Mouse (Mus musculus) brain, embryonic 14.5 days (tissue): Measurements from ENCODE around the gene Cbx7. TPM values are rescaled to one million over a fixed set of nuclear protein-coding genes. Genes with fewer than 3 reads are reported as not detected.

Experiments used
- DNase-seq: peaks from one replicate; pipeline ENCODE4 v3.0.0-alpha.2; 2011; ENCODE audit warnings: low read depth
- CTCF ChIP-seq: fragments of 200-500 bp; IDR thresholded peaks from 2 replicates; pipeline ENCODE4 v1.5.1; 2012; ENCODE audit warnings: inconsistent platforms, mild to moderate bottlenecking, moderate library complexity, borderline replicate concordance; ENCODE audit not compliant: insufficient read depth, insufficient read length; ENCODE audit errors: extremely low read depth
- POLR2A ChIP-seq: fragments of 200-500 bp; IDR thresholded peaks from 2 replicates; pipeline ENCODE4 v1.6.1; 2012; ENCODE audit warnings: mild to moderate bottlenecking, inconsistent platforms, borderline replicate concordance; ENCODE audit not compliant: poor library complexity, insufficient read depth, insufficient read length, severe bottlenecking; ENCODE audit errors: extremely low read depth
- polyA plus RNA-seq: library from polyadenylated mRNA; depleted of rRNA; stranded (reverse); fragments of >200 nt; gene quantifications from 2 replicates; pipeline ENCODE4 v1.2.3, GENCODE M21; 2012

Cbx7 gene
- polyA plus RNA-seq, 1 experiment = 10.9 TPM

DNA sequence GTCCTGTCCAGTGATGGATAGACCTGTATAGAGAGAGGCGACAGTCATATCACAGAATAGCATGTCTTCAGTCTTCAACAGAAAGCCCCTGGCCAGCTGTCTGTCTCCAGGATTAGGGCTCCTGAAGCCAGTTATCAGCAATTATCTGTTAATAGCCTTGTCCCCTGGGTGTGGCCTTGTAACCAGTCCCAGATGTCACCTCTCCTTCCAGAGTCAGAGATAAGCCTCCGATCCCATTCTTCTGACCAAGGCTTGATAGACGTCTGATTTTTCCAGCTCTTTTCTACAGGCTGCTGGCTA is 77.1 kb downstream of the Cbx7 start:
- TF ChIP-seq CTCF (no peak), POLR2A (no peak)
- DNase-seq = no peak

DNA sequence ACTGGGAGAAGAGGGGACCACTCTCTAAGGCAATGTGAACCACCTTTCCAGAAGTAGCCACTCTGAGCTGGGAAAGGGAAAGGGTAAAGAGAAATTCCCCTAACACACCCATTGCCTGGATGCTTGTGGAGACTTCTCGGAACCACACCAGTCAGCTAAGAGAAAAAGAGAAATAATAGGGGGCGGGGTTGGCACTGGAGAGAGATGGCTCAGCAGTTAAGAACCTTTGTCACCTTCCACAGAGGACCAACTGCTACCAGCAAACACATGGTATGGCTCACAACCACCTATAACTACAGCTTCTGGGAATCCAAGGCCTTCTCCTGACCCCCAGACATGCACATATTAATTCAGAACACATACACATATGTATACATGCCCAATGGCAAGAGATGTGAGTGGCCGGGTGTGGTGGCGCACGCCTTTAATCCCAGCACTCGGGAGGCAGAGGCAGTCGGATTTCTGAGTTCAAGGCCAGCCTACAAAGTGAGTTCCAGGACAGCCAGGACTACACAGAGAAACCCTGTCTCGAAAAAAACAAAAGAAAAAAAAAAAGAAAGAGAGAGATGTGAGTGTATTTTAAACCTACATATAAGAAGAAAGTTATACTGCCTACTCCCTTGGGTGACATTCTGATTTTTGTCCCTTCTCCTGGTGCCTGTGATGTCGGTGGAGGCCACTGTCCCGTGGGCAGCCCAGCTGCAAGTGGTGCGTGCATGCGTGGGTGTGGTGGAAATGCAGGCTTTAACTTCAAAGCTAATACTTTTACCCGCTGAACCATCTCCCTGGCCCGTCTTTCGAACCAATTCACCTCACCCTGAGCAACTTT is 77.7 kb downstream of the Cbx7 start:
- TF ChIP-seq POLR2A = no peak
- TF ChIP-seq CTCF = no peak

DNA sequence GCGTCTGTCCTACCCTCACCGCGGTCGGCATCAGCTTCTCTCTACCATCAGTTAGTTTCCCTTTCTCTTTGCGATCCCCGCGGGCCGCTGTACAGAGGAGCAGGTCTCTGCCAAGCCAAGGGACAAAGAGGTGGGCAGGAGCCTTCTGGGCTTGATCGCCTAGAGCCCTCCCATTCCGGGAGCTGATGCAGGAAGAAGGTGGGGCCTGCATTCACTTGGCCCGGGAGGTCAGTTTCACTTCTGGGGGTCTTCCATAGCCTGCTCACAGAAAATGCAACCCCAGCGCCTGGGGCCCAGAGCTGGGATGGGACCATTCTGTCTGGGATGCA is 78.7 kb downstream of the Cbx7 start:
- TF ChIP-seq CTCF (no peak), POLR2A (no peak)
- peak; percentile 81 for DNase-seq

More for the DNA sequence above, 77.7 kb downstream of the Cbx7 start:
- no peak for DNase-seq

DNA sequence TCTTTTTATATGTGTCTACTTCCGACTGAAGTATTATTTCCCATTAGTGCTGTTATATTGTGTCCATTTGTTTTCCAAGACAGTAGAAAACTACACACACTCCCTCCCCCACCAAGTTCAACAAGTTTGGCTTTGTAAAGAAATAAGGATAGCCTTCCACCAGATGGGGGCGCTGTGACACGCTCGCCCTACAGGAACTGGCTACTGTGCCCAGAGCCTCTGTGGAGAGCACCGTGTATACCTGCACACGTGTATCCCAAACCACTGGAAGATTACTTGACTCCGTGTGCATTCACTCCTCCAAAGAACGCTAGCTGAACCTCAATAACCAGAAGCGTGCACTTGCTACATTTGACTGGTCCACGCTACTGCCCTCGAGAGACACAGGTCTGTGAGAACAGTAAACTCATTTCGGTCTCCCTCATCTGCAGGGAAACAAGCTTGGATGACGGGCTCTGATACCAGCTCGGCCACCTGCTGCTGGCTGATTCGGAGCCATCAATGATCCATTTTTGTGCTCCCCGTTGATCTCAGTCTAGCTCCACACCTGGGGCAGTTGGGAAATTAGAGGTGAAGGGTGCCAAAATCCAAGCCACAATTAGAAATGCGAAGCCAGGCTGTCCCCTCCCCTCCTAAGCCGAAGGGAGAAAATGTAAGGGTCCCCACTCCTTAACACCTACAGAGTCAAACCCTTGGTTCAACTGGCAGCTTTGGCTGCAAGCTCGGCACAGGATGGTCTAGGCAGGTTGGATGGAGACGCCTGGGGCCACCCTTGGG is 79.3 kb downstream of the Cbx7 start, which contains the start of gene Apobec3:
TSS of gene Apobec3 (plus strand) at position 224 of the 777 bp plus-strand sequence.
- TF ChIP-seq CTCF = peak; percentile 74
- no peak for TF ChIP-seq POLR2A
- DNase-seq = peak; percentile 77

DNA sequence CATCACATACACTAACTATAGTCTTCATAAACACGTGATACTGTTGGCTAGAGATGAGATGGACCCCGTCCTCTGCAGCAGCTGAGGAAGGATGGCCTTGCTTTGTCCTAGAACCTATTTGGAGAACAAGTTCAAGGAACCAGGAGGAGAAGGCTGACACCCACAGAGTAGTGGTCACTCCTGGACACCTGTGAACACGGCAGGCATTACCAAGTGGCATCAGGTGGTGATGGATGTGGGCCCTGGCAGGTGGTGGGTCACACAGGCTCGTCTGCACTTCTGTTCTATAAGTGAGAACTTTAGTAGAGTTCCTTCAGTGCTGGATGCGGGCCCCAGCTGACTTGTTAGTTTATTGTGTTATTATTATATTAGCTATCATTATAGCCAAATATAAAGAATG is 86.1 kb downstream of the Cbx7 start:
- no peak for DNase-seq
- TF ChIP-seq CTCF (no peak), POLR2A (no peak)

DNA sequence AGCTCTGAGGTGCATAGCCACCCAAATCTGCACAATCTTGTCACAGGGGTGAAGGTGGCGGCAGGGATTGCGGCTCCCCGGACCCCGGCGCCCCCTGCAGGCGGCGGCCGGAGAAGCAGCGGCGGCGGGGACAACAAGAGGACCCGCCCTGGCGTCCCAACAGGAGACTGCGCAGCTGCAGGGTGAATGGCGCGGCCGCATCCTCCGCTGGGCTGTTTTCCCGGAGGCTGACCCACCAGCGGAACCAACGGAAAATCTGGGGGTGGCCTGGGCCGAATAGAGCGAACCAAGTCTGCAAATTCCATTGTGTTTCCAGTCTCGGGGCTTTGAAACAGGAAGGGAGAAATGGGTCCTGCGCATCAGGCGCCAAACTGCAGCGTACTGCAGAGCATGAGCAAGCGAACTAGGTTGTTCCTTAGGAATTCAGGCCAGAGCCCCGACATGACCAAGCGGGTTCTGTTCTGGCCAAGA is 87.5 kb downstream of the Cbx7 start:
- DNase-seq = peak; percentile 96
- peak; percentile 55; the same call in 1 of the 2 replicates for TF ChIP-seq POLR2A
- TF ChIP-seq CTCF = peak; percentile 88

- no peak for TF ChIP-seq POLR2A
- TF ChIP-seq CTCF = no peak
- DNase-seq = peak; percentile 90
Observed at GRCm38 (mm10) chr15:79882623-79883267, 88.2 kb downstream of the Cbx7 start.

GRCm38 (mm10) chr15:79880477-79880876 is 90.4 kb downstream of the Cbx7 start:
- TF ChIP-seq CTCF (no peak), POLR2A (no peak)
- DNase-seq = no peak

- DNase-seq = peak; percentile 94
Observed at GRCm38 (mm10) chr15:79879319-79879718, 91.6 kb downstream of the Cbx7 start.

DNA sequence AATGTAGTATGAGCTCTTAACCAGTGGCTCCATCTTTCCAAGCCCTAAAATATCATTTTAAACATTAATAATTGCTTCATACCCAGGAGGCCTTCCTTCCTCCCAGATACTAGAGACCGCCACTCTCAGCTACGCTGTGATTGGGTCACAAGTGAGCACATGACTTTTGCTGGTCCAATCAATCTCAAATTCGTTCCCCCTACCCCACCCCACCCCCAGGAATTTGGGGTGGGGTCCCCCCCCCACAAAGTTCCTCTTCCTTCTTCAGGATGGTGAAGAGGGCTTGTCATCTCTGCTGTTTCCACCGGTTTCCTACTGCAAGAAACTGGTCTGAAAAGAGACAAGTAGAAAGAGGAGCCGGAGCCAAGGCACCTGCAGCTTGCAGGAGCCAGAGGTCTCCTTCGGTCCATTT is 92.2 kb downstream of the Cbx7 start:
- DNase-seq = peak; percentile 8
- TF ChIP-seq CTCF = no peak
- no peak for TF ChIP-seq POLR2A

More at GRCm38 (mm10) chr15:79879319-79879718, 91.6 kb downstream of the Cbx7 start:
- TF ChIP-seq CTCF (no peak), POLR2A (no peak)

DNA sequence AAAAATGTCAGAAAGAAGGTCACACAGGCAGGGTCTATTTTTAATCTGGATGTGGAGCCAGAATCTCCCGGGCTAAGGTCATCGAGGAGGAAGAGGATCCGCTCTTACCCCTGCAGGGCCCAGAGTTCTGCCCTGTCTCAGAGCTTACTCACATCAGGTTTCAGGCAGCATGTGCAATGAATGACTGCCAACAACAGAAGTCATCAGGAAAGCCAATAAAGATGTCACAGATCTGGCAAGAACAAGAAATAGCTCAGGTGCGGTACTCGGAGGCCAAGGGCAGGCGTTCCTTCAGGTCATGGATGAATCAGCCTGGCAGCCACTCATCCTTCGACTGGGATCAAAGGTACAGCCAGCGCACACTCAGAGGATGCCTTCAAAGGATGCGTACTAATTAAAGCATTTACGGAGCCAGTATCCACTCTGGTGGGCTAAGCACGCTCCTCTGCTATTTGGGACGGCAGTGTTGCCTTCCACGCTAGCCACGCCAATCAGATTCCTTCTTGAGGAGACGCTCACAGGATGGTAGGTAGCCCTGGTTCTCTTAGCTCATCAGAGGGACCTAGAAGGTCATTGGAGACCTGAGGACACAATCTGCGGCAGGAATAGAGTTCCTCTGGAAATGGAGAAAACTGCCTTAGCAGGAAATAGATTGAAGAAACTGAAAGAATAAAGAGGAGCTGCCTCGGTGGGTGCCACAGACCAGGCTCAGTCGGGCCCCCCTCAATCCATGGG is 95.5 kb downstream of the Cbx7 start:
- peak; percentile 13 for DNase-seq
- TF ChIP-seq POLR2A = no peak
- TF ChIP-seq CTCF = no peak

- TF ChIP-seq CTCF (no peak), POLR2A (no peak)
- no peak for DNase-seq
Observed at GRCm38 (mm10) chr15:79873995-79874394, 96.9 kb downstream of the Cbx7 start.
